Mouse (Mus musculus): Measurements from ENCODE around the gene Cgrrf1. TPM values are rescaled to one million over a fixed set of nuclear protein-coding genes. Genes with fewer than 3 reads are reported as not detected.

The Cgrrf1 gene
- total RNA-seq, 2 experiments from 2014 or later, result 19.0 TPM

DNA sequence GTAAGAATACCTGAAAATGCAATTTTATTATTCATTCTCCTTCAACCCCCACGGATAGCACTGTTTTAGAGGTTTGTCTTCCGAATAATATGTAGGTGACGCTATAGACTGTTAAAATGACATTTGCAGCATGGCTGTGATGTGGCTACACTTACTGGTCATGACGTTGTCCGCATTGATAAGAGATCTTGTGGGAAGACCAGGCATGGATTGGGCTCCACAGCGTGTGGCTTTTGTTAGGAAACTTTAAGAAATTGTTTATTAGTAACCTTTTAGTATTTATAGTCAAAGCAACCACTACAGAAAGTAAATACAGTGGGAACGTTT is 53.5 kb downstream of the Cgrrf1 start:
- no peak for ATAC-seq (replicated peaks; ENCODE audit: poor library complexity)

DNA sequence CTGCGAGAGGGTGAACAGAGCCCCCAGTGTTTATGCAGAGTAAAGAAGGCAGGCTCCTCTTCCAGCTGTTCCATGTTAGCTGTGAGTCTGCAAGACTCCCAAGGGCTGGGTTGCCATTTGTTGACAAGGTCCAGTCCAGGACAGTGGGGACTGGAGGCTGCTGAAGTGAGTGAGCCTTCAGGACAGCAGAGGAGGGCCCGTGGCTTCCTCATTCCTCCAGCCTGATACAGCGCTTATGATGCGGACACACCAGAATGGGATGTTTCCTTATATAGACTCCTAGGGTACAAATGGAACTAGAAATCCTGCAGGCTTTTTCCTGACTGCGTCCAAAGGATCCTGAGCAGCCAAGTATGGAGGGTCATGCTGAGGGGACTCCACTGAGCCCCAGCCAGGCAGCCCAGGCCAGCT is 54.0 kb downstream of the Cgrrf1 start:
- ATAC-seq (replicated peaks; ENCODE audit: poor library complexity), result no peak

DNA sequence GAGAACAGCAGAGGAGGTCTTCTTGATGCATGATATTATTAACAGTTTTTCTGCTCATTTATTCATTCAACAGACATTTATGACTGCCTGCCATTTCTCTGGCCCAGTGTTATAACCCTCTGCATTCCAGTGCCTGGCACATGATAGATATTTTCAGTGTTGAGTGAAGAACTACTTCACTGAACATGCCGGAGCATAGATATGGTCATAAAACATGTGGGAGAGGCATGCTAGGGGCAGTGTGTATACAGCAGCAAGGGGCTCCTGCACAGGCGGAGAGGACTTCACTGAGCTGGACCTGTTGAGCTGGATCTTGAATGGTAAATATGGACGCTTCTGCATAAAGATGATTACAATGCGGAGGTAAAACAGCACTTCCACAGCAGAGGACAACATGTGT is 57.2 kb downstream of the Cgrrf1 start:
- no peak for ATAC-seq (replicated peaks; ENCODE audit: poor library complexity)

DNA sequence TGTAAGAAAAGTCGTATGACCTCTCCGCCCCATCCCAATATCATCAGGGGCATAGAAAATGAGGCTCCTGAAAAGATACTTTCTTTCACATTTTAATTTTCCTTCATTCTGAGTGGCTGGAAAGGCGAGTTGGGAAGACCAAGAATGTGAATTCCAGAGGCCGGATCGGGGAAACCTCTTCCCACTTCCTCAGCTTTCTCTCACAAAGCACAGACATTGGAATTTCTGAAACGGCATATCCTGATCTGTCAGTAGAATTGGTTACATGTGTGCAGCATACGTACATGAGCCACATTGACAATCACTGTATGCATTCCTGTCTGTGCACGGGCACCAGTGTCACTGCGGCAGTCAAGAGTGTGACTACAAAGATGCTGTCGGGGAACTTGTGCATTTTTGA is 62.0 kb downstream of the Cgrrf1 start:
- no peak for ATAC-seq (replicated peaks; ENCODE audit: poor library complexity)

DNA sequence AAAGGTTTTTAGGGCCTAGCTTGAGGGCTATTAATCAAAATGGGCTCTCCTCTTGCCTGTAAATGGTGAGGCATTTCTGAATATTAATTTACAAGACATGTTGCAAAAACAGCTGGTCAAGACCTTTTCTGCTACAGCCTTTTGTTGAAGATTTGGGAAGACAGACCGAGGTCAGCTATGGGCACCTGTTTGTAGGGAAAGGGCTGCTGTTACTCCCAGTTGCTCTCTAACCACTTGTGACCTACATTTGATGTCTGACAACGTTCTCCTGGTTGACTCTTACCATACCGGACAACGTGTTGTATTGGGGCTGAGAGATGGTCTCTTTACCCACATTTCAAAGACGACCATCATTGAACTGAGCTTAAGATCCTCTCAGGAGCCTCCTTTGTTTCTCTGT is 66.0 kb downstream of the Cgrrf1 start:
- no peak for ATAC-seq (replicated peaks; ENCODE audit: poor library complexity)

DNA sequence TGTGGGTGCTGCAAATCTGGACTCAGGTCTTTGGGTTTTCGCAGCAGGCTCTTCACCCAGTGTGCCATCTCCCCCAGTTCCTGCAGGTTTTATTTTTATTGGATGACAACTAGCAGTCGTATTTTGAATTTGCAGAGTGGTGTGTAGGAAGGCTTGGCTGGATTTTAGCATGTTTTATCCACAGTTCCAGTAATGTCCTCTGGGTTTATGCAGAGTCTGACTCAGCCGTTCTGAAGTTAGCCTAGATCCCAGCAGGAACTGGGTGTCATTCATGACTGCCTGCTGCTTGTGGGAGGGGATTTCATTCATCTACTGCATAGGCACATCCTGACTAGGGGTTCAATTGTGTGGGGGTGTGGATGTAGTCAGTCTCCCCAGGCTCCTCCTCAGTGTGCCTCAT is 66.7 kb downstream of the Cgrrf1 start:
- ATAC-seq (replicated peaks; ENCODE audit: poor library complexity), result no peak

DNA sequence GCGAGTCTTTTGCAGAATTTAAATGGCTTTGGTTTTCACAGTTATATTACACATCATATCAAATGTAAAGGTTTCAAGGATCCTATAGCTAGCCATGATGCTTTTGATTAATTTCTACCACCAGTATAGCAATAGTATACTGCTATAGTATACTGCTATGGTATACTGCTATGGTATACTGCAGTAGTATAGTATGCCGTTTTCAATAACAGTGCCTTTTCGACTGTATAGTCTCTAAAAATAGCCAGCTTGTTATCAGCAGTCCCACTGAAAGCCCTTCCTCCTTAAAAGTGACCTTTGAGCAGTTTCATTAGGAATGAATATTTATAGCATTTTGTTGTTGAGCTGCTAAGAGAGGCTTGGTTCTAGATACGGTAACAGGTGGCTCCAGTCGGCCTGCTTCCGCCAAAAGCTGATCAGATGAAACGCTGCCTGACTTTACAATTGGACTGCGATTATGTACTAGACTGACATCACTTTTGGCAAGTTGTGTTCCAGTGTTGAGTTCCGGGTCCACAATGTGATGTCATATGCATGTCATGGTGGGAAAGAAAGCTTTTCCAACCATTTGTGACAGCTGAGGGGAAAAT is 70.7 kb downstream of the Cgrrf1 start:
- ATAC-seq (replicated peaks; ENCODE audit: poor library complexity), result no peak

Other genes starting within 250 kb of the Cgrrf1 start
- gene Cdkn3, start 71.6 kb upstream of the Cgrrf1 start, total RNA-seq (2015), result 36.0 and 47.6 TPM in 2 replicates
- 37.8 and 54.2 TPM in 2 replicates for gene Cdkn3, start 71.6 kb upstream of the Cgrrf1 start, total RNA-seq (2017)
- gene Cnih1, start 43.7 kb upstream of the Cgrrf1 start, total RNA-seq (2015), result 125 and 128 TPM in 2 replicates
- gene Cnih1, start 43.7 kb upstream of the Cgrrf1 start, total RNA-seq (2017), result 59.5 and 62.4 TPM in 2 replicates
- gene Gmfb, start 9.9 kb upstream of the Cgrrf1 start, total RNA-seq (2015), result 68.2 and 70.6 TPM in 2 replicates
- gene Gmfb, start 9.9 kb upstream of the Cgrrf1 start, total RNA-seq (2017), result 78.9 and 87.3 TPM in 2 replicates
- 0.15 TPM in 1 of 2 replicates, not detected in the other for gene Samd4, start 50.7 kb downstream of the Cgrrf1 start, total RNA-seq (2015)
- 0.10 TPM in 1 of 2 replicates, not detected in the other for gene Samd4, start 50.7 kb downstream of the Cgrrf1 start, total RNA-seq (2017)